Mouse (Mus musculus) spleen, embryonic (tissue): Measurements from ENCODE around the gene Tnfrsf4.

ENCODE experiments used
- CTCF ChIA-PET: fragments of 350-600 bp; sonication (Branson Sonifier 250); formaldehyde crosslinking; loops from one replicate; lab custom pipeline; 2022; lab: Charles Lee

Tnfrsf4 gene

DNA sequence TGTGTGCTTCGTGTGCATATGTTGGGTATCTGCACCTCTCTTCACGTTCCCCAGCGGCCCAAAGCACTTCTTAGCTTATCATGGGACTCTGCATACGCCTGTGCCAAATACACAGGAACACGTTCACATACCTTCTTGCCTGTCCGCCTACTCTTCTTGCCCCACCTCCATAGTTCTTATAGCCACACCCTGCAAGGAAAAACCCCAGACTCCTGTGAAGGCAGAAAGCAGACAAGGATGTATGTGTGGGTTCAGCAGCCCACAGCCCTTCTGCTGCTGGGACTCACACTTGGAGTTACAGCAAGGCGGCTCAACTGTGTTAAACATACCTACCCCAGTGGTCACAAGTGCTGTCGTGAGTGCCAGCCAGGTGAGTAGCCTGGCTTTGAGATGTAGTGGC, at the start of gene Tnfrsf4:
Gene Tnfrsf4 (plus strand): TSS at position 207 of the 400 bp plus-strand sequence.
- CTCF ChIA-PET, result no interaction called here

DNA sequence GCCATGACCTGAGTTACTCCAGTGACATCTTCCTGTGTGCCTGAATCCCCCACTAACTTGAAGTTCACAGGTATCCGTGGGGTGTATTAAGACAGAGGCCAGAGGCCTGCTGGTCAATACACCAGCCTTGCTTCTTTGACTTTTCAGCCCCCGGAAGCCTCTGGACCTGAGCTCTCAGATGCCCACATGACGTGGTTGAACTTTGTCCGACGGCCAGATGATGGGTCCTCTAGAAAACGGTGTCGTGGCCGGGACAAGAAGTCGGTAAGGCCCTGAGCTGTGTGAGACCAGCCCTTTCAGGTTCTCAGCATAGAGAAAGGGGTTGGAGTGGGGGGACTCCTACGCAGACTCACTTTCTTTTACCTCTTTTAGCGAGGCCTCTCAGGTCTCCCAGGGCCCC, 49.2 kb upstream of the Tnfrsf4 start:
- CTCF ChIA-PET, result no interaction called here

DNA sequence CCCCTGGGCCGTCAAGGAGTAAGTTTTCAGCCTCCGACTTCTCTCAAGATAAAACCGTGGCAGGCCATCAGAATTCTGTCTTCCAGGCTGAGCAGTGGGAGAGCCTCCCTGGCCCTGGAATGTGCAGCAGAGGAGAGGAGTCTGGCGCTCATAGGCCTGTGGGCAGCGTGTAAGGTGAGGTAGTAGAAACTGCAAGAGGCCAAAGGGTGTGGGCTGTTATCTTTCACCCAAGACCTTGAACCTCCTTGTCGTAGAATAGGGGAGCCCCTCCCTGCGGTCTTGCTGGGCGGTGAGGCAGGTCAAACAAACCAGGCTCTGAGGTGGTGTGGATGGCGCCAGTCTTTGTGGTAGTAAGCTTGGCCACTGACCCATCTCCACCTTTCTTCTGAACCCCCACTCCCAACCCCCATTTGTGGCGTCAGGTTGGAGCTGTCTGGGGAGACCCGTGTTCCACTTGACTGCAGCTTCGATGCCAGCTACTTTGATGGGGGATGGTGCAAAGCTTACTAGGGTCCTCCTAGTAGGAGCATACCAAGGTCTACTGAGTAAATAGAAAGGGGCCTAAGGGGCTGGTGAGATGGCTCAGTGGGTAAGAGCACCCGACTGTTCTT, 44.5 kb upstream of the Tnfrsf4 start:
- CTCF ChIA-PET, result no interaction called here

DNA sequence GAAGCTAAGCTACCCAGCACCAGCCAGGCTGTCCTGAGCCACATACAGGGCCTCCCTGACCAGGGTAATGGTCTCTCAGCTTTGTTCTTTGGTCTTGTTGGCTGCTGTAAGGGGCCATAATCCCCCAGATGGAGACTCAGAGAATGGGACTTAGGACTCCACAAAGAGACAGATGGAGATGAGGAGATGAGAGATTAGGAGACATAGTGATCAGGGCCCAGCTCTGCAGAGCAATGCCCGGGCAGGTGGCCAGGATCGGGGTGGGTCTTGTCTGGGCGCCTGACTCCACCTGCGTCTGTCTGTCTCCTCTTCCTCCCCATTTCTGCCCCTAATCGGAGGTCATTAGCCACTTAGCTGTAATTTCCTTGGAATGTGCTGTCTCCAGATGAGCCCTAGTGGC, 43.4 kb upstream of the Tnfrsf4 start:
- CTCF ChIA-PET, result no interaction called here

DNA sequence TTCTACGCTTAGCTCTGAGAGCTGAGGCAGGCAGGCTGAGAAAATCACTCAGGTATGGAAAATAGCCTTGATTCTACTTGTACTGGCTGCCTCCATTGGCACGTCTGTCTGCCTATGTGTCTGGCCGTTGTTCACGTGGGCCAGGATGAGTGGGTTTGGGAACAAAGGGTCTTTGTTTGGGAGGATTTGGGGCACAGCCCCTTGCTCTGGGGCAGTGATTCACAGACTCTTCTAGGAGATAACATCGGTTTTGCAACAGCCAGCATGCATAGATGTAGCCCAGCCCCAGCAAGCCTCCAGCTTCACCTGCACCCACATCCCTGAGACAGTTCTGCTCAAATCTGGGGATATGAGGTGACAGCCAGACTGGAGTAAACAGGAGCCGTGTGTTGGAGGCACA, 41.0 kb upstream of the Tnfrsf4 start:
- CTCF ChIA-PET, result no interaction called here

DNA sequence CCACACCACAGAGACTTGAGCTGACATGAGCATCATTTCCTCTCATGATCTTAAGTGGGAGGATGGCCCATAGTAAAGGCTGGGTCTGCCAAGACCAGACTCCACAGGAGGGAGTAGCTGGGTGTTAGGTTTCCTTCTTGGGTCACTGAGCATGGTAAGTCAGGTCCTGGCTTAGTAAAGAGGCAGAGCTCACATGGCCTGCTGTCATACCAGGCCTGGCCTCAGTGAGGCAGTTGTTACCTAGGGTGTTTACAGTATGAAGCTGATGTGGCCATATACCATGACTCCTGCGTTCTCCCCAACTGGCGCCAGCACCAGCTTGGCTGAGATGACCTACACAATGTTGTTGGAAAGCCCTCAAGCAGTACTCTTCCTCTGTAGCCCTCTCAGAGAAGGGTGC, 40.4 kb upstream of the Tnfrsf4 start:
- CTCF ChIA-PET, result no interaction called here

DNA sequence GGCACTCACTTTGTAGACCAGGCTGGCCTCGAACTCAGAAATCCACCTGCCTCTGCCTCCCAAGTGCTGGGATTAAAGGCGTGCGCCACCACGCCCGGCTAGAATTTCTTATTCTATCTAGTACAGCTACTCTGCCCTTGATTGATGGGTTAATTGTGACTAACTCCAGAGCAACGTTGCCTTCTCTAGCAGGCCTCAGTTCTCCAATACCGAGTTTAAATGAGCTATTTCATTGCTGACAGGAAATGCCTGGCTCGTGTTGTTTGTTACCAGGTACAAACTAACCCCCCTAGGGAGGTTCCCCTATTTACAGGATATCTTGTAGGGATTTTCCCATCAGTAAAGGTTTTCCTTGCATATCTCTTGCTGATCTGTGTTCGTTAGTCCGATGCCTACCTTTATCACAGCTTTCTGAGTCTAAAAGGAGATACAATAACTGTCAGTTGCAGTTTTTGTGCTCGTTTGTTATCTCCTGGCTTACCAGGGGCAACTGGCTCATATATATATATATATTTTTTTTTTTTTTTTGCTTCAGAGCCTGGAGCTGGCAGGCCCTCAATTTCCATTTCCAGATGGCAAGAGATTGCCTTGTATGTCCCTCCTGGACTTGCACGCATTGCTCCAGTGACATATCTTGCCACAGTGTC, 32.1 kb upstream of the Tnfrsf4 start:
- CTCF ChIA-PET, result interaction anchor here (0.7 kb wide), 2 partner anchors 22 to 112 kb away, joined by 6 to 7 read pairs; no protein-coding TSS in a partner anchor

DNA sequence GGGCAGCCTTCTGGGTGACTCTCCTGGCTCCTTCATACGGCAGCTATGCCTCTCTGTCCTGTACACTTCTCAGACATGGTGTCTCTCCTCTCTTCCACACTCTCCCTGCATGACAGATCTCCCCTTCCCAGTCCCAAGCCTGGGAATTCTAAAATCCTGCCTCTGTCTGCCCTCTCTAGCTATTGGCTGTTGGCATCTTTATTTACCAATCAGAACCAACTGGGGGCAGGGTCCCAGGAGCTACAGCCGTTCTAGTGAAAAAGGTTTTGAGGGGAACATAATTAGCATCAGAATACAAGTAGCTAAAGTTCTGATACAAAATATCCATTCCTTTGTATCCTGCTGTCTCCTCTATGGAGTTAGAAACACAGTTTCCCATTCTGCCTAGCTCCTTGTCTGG, 29.9 kb upstream of the Tnfrsf4 start:
- CTCF ChIA-PET, result no interaction called here

DNA sequence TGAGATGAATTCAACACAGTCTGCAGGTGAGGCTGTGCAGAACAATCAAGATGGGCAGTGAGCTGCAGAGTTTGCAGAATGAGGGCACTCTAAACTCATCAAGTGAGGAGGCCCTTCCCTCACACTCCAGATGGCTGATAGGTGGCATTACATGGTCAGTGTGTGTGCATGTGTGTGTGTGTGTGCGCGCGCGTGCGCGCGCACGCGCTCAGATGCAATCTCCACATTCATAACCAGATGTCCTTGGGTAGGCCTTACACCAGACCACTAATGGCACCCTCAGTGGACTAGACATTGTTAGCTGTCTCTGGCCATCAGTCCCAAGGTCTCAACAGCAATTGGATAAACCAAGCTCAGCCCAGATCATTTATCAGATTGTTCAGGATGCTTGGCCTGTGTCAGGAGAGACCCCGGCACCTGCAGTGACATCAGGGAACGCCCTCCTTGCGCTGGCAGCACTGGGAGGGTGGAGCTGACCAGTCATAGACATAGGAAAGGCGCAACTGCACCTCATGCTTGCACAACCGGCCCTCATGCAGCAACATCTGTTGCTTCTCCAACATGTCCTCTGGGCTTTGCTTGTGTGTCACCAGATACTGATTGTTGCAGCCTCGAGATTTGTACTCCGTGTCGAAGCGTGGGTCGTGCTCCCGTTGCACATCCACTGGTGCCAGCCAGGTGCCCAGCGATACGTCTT, 22.3 kb upstream of the Tnfrsf4 start:
- CTCF ChIA-PET, result no interaction called here

DNA sequence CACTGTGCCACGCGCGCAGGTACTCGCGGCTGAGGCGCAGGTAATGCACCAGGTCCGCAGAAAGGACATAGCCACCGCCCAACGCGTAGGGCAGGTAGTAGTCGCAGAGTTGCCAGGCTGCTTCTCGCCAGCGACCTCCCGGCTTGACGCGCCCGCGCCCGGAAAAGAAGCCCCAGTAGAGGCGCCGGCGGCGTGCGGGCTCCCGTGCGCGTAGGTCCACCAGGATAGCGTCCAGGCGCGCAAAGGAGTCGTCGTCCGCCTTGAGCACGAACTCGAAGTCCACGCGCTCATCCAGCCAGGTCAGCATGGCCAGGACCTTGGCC, 21.8 kb upstream of the Tnfrsf4 start:
- CTCF ChIA-PET, result no interaction called here

DNA sequence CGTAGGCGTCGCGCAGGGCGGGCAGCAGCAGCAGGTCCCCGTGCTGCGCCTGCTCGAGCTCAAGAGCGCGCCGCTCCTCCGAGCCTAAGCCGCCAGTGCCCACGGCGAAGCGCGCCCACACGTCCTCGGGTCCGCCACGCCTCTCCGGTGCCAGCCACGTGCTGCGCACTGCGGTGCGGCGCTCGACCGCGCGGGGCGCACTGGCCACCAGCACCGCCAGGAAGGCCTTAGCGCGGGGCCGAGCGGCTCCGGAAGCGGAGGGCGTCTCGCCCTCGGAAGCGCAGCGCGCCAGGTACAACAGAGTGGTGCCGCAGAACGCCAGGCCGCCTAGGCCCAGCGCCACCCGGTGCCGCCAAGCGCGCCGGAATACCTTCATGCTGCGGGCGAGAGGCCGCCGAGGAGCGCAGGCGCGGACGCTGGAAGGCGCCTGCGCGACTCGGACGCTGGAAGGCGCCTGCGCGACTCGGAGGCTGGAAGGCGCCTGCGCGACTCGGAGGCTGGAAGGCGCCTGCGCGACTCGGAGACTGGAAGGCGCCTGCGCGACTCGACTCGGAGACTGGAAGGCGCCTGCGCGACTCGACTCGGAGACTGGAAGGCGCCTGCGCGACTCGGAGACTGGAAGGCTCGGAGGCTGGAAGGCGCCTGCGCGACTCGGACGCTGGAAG, 21.3 kb upstream of the Tnfrsf4 start, which contains the start of the genes B3galt6 and Sdf4:
Gene B3galt6 (minus strand): TSS at position 409 of the 665 bp plus-strand sequence.
Gene Sdf4 (plus strand): TSS at position 632 of the 665 bp plus-strand sequence.
- CTCF ChIA-PET, result interaction anchor here (0.7 kb wide), 1 partner anchor 122 kb away, joined by 3 read pairs; no protein-coding TSS in a partner anchor

DNA sequence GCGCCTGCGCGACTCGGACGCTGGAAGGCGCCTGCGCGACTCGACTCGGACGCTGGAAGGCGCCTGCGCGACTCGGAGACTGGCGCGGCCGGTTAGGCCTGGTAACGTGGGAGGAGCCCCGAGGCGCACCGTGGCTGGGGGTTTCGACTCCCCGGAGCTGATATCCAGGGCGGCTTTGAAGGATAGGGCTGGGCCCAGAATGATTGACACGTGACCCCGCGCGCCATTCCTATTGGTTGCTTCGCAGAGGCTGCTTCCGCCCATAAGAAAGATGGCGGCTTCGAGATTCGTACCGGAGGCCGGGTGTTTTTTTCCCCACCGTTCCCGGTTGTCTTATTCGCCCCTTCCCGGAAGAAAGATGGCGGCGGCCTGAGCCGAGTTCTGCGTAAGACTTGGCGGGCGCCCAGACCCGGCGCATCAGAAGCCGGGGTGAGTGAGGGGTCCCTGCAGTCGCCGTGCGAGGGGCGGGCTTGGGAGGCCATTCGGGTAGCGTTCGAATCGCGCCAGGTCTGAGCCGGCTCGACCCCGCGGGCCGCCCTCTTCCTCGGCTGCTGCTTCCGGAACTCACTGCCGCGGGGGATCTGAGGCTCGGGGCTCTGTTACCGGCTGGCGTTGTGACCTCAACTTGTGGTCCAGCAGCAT, 20.6 kb upstream of the Tnfrsf4 start:
- CTCF ChIA-PET, result interaction anchor here (0.7 kb wide), 1 partner anchor 122 kb away, joined by 3 read pairs; no protein-coding TSS in a partner anchor

DNA sequence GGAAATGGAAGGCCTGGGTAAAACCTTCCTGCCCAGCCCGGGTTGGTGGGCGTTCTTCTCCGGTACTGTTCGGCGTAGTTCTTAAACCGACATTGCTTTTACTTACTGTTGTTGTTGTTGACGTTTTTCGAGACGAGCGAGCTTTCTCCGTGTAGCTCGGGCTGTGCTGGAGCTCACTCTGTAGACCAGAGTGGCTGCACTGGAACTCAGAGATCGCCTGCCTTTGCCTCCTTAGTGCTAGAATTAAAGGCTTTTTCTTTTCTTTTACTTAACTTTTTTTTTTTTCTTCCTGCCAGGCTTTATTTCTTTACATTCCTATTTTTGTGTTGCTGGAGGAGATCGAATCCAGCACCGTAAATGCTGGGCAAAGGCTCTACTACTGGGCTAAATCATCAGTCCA, 20.0 kb upstream of the Tnfrsf4 start:
- CTCF ChIA-PET, result no interaction called here

DNA sequence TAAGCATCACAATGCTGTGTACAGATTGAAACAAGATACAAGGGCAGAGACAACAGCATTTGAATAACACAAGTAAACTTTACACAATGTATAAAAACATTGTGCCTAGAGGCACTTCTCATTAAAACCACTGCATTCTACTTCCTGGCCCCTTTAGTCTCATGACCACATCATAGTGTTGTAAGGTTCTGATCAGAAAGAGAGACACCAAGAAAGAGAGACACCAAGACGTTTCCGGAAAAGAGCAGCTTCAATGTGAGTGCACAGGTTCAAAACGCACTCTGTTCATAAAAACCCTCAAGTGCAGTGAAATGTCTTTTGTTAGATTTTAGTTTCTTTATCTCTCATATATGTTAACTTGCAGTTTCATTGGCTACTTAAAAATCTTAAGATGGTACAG, 9.5 kb upstream of the Tnfrsf4 start:
- CTCF ChIA-PET, result no interaction called here

DNA sequence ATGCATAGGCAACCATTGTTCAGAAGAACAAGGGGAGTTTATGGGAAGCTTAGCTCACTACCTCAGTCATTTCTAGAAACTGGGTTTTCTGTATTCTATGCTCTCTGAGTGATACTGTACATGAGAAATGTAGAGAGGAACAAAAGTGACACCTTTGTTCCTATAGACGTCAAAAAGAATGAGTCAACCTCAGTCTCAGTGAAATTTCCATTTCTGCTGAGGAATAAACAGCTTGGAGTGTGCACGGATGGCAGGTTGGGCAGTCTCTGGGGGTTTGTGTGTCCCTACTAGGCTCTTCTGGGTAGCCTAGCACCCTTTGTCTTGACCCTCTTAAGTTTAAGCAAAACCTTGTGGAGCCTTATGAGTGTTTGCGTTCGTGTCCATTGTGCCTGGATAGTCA, 5.3 kb upstream of the Tnfrsf4 start:
- CTCF ChIA-PET, result no interaction called here

DNA sequence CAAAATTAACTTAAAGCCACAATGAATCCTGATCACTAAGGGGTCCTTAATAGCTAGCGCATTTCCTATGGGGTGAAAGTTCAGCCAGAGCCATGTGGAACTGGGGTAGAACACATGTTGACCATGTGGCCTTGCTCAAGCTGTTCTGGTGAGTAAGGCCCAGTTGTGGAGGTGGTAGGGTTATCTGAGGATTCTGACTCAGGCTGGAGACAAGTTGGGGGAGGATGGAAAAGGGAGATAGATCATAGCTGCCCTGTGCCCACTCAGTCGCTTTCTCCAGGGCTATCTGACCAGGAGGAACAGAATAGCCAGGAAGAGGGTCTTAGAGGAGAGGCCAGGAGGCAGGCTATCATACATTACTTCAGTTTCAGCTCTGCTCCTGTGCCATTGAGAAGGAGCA, 793 bp downstream of the Tnfrsf4 start:
- CTCF ChIA-PET, result no interaction called here

DNA sequence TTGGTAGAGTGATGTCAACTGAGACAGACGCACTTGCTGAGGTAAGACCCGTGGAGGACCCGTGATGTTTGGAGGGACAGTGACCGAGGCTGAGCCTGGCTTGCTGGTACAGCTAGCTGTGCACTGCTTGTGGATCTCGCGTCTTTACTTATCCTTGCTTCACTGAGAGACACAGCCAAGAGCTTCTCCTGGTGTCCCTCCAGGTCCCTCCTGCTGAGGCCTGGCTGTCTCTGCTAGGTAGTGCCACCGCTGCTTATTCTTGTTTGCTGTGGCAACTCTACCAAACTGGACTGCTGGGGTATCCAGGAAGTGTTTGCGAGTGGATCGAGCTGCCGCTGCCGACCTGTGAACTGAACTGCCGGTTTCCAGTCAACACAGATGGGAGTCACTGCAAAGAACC, 6.1 kb downstream of the Tnfrsf4 start:
- CTCF ChIA-PET, result no interaction called here

DNA sequence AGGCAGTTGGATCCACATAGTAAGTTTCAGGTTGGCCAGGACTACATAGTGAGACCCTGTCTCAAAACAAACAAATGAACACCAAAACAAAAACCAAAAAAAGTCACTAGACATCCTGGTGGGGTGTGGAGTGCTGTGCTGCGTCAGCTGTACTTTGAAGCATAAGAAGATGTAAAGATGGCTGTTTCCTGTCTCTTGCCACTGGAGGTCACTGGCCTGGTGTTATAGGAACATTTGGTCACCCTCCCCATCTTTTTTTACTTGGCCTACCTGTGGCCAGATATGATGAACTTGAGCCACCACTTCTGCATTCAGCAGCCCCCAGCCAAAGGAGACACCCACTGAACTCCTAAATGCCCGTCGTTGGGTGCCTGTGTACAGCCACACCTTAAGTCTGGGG, 7.7 kb downstream of the Tnfrsf4 start:
- CTCF ChIA-PET, result no interaction called here

DNA sequence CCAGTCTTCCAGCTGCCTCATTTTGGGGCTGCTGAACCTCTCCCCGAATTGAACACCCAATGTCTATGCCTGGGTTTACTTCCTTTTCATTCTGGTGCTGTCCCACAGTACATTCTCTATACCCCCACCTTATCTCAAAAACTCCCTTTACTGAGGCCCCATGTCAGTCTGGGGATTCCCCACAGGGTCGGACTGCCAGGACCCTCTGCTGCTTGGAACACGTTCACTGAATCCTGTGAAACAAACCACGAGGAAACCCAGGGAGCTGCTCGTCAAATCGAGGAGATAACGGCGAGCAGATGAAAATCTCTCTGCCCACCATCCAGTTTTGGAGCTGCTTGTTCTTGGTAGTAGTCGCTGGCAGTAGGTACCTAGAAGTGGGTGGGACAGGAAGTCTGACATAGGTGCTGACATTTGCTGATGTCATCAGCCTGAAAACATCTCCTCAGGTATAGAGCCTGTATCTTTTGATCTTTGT, 8.3 kb downstream of the Tnfrsf4 start:
- CTCF ChIA-PET, result no interaction called here

DNA sequence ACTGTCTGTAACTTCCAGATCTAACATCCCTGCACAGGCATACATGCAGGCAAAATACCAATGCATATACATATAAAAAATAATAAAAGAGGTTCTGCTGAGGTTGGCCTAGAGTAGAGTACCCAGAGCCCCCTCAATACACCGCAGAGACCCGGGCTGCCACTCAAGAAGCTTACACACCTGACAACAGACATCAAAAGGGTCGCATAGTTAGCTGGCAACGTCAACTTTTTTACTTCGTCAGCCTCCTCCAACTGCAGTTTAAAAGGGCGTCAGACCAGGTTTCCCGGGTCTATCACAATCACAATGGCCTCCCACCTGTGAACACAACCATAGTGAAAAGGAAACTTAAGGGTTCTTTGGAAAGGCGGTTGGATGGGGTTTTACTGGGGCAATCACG, 9.9 kb downstream of the Tnfrsf4 start:
- CTCF ChIA-PET, result no interaction called here

DNA sequence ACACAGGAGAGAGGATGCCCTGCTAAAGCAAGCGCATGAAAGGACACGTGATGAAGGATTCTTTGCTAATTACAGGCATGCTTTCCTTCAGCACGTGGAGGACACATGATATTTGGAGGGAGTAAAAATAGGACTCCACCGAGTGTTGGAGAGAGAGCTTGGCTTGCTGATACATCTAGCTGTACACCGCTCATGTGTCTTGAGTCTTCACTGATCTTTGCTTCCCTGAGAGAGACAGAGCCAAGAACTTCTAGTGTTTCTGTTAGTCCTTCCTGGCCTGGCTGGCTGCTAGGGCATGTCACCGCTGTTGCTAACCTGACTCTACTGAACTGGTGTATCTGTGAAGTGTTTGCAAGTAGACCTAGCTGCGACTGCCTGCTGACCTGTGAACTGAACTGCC, 10.5 kb downstream of the Tnfrsf4 start:
- CTCF ChIA-PET, result no interaction called here

DNA sequence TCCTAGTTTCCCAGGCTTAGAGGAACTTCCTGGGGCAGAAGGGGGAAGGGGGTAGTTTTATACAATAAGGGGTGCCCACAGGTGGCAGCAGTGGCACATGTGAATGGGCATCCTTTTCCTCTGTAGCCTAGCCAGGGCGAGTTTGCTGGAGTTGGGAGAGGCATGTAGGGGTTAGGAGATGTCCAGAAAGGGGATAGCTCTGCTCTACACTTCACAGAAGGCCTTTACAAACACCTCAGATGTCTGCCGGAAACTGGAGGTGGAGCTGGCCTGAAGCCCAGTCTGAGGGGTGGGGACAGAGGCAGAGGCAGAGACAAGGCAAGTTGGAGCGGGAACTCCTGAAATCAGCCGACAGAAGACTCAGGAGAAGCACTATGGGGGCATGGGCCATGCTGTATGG, 12.4 kb downstream of the Tnfrsf4 start, which contains the start of gene Tnfrsf18:
Gene Tnfrsf18 (plus strand): TSS at position 152 of the 400 bp plus-strand sequence.
- CTCF ChIA-PET, result no interaction called here
